Mouse (Mus musculus) stomach, postnatal 0 days (tissue): Measurements from ENCODE around the gene Ccdc33.

Experiments
- CTCF ChIP-seq: IDR thresholded peaks from 2 replicates; pipeline ENCODE4 v1.5.1; 2016; ENCODE audit warnings: antibody characterized with exemption, low read depth, mild to moderate bottlenecking, moderate library complexity
- EP300 ChIP-seq: optimal IDR thresholded peaks from 2 replicates; pipeline ENCODE3; 2016; ENCODE audit warnings: antibody characterized with exemption

DNA sequence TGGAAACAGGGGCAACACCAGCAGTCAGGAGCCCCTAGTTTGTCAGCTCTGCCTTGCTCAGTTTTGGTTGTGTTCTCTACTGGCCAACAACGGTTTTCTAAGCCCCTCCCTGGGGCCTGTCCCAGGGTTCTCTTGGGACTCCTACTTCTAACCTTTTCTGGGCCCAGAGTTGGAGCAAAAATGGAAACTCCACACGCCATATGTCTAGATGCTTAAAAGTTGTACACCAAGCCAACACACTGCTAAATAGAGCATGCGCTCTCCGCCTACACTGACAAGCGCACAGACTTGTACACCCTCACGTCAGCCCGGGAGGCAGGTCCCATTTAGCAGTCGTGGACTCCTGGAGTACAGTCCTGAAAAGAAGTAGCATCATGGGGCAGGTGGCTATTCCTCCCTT is 133.3 kb downstream of the Ccdc33 start:
- TF ChIP-seq EP300 (no peak), CTCF (no peak)
